Comparison of ENCODE assay signal across 8 mouse cellular contexts in the genomic region with DNA sequence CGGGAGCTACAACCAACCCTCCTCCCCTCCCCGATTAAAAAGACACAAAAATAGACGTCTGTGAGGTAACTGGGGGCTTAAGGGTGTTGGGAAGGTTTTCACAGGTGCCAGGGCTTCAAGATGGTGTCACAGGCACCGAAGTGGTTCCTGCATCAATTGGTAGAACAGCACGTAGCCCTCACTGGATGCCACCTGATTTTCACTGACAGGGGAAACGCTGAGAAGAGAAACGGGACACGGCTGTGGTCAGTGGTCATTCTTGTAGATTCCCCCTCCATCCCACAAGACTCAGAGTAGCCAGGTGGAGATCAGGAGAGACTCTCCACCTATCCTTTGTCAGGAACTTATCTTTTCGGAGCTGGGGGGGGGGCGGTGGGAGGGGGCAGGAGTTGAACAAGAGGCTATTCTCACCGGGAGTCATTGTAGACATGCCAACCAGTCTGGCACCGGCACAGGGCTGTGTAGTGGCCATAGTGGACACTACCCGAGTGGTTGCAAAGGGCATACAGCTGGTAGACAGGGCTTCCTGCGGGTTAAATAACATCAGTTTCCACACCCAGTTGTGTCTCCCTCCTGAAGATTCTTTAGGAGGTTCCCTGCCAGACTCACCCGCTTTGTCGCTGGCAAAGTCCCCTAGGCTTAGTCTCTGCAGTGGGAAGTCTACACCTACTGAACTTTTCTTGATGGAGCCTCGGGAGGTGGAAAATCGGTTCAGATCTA. TPM values are rescaled to one million over a fixed set of nuclear protein-coding genes. Genes with fewer than 3 reads are reported as not detected.
DNase-seq lines count a peak whose midpoint lies in the region; ATAC-seq lines count a peak whose summit lies in the region.

No protein-coding gene starts in this region.

- DNase-seq in cerebellum, adult 11-12 months, result peak; percentile 52
- no peak for DNase-seq in cerebellum, adult 11 months
- DNase-seq in kidney, postnatal 4 days, result no peak
- DNase-seq in embryonic facial prominence, embryonic 11.5 days (ENCODE audit: low spot score), result no peak
- no peak for DNase-seq in liver, embryonic 13.5 days
- no peak for DNase-seq in MN1 (ENCODE audit: low spot score)
- no peak for DNase-seq in frontal cortex, postnatal 36 days (ENCODE audit: low spot score in 2 of 2)

- peaks cover 29% of the 10 kb centered on the region for H3K4me1 ChIP-seq in kidney, embryonic 16.5 days (ENCODE audit: insufficient read depth, low read length)
- H3K4me1 ChIP-seq in embryonic facial prominence, embryonic 11.5 days (ENCODE audit: control insufficient read depth, insufficient read depth, low read length), result peaks cover 6% of the 10 kb centered on the region; the same call in 1 of the 2 replicates
- H3K4me1 ChIP-seq in liver, embryonic 13.5 days (replicated peaks), result peaks cover 79% of the 10 kb centered on the region

- no peak for ATAC-seq in kidney, embryonic 16.5 days (ENCODE audit: low FRiP score, low TSS enrichment)
- ATAC-seq in embryonic facial prominence, embryonic 11.5 days (replicated peaks; ENCODE audit: insufficient number of reproducible peaks, low FRiP score, low TSS enrichment, low read depth), result no peak
- no peak for ATAC-seq in liver, embryonic 13.5 days (ENCODE audit: low read depth)

- H3K9me3 ChIP-seq in kidney, embryonic 16.5 days (ENCODE audit: low read length), result no peaks in the 10 kb centered on the region
- H3K9me3 ChIP-seq in embryonic facial prominence, embryonic 11.5 days (replicated peaks; ENCODE audit: control insufficient read depth, low read length), result no peaks in the 10 kb centered on the region
- no peaks in the 10 kb centered on the region for H3K9me3 ChIP-seq in liver, embryonic 13.5 days (replicated peaks)

- peaks cover 52% of the 10 kb centered on the region for H3K36me3 ChIP-seq in kidney, embryonic 16.5 days (ENCODE audit: insufficient read depth, low read length)
- no peaks in the 10 kb centered on the region for H3K36me3 ChIP-seq in embryonic facial prominence, embryonic 11.5 days (replicated peaks; ENCODE audit: control insufficient read depth, insufficient read depth, low read depth, low read length)
- peaks cover 68% of the 10 kb centered on the region for H3K36me3 ChIP-seq in liver, embryonic 13.5 days

- peak overlapping the region; percentile 93 for H3K27ac ChIP-seq in kidney, embryonic 16.5 days (ENCODE audit: low read length)
- no peak overlapping the region for H3K27ac ChIP-seq in embryonic facial prominence, embryonic 11.5 days (replicated peaks; ENCODE audit: low read depth, low read length)
- peak overlapping the region; percentile 100 for H3K27ac ChIP-seq in liver, embryonic 13.5 days

- H3K4me2 ChIP-seq in kidney, embryonic 16.5 days (replicated peaks; ENCODE audit: low read depth, low read length), result peak overlapping the region; percentile 80
- no peak overlapping the region; the same call in 1 of the 2 replicates for H3K4me2 ChIP-seq in embryonic facial prominence, embryonic 11.5 days (ENCODE audit: low read depth, low read length)
- H3K4me2 ChIP-seq in liver, embryonic 13.5 days, result peak overlapping the region; percentile 90

- 79% methylated on average over 18 of the region's 18 CpGs for WGBS in kidney, embryonic 16.5 days
- WGBS in embryonic facial prominence, embryonic 11.5 days, result 82% methylated on average over 18 of the region's 18 CpGs
- 65% methylated on average over 18 of the region's 18 CpGs for WGBS in liver, embryonic 13.5 days (ENCODE audit: insufficient replicate concordance)

- H3K4me3 ChIP-seq in kidney, embryonic 16.5 days (ENCODE audit: low read length), result peak overlapping the region; percentile 80
- peak overlapping the region; percentile 47; the same call in 1 of the 2 replicates for H3K4me3 ChIP-seq in embryonic facial prominence, embryonic 11.5 days (ENCODE audit: low read depth, low read length)
- peak overlapping the region; percentile 90 for H3K4me3 ChIP-seq in liver, embryonic 13.5 days (replicated peaks)

- no peaks in the 10 kb centered on the region for H3K27me3 ChIP-seq in kidney, embryonic 16.5 days (ENCODE audit: insufficient read depth, low read length)
- no peaks in the 10 kb centered on the region for H3K27me3 ChIP-seq in embryonic facial prominence, embryonic 11.5 days (ENCODE audit: control insufficient read depth, insufficient read depth, low read length)
- H3K27me3 ChIP-seq in liver, embryonic 13.5 days, result no peaks in the 10 kb centered on the region

- H3K9ac ChIP-seq in kidney, embryonic 16.5 days (replicated peaks; ENCODE audit: low read length), result peak overlapping the region; percentile 73
- H3K9ac ChIP-seq in embryonic facial prominence, embryonic 11.5 days (replicated peaks; ENCODE audit: low read length), result no peak overlapping the region
- peak overlapping the region; percentile 99 for H3K9ac ChIP-seq in liver, embryonic 13.5 days

RNA-seq across cellular contexts. Expression of a gene that starts 1.3 kb away (rescaled TPM):
- 69.2 and 77.2 TPM in 2 replicates for polyA plus RNA-seq in kidney, embryonic 16.5 days (2015; fragmentation: Nextera tagmentation; extraction: Ambion mirVana)
- 58.3 and 59.8 TPM in 2 replicates for polyA plus RNA-seq in embryonic facial prominence, embryonic 11.5 days (2014; fragmentation: Nextera tagmentation; extraction: Ambion mirVana)
- polyA plus RNA-seq in liver, embryonic 13.5 days (2015; fragmentation: Nextera tagmentation; extraction: Ambion mirVana), result 174 and 175 TPM in 2 replicates

RNA-seq across cellular contexts. Expression of a gene that starts 5.5 kb away (rescaled TPM):
- polyA plus RNA-seq in kidney, embryonic 16.5 days (2015; fragmentation: Nextera tagmentation; extraction: Ambion mirVana), result 101 and 103 TPM in 2 replicates
- 96.1 and 102 TPM in 2 replicates for polyA plus RNA-seq in embryonic facial prominence, embryonic 11.5 days (2014; fragmentation: Nextera tagmentation; extraction: Ambion mirVana)
- polyA plus RNA-seq in liver, embryonic 13.5 days (2015; fragmentation: Nextera tagmentation; extraction: Ambion mirVana), result 25.8 and 26.7 TPM in 2 replicates

RNA-seq across cellular contexts. Expression of a gene that starts 12.1 kb away (rescaled TPM):
- 92.2 and 99.1 TPM in 2 replicates for polyA plus RNA-seq in kidney, embryonic 16.5 days (2015; fragmentation: Nextera tagmentation; extraction: Ambion mirVana)
- polyA plus RNA-seq in embryonic facial prominence, embryonic 11.5 days (2014; fragmentation: Nextera tagmentation; extraction: Ambion mirVana), result 56.8 and 60.5 TPM in 2 replicates
- polyA plus RNA-seq in liver, embryonic 13.5 days (2015; fragmentation: Nextera tagmentation; extraction: Ambion mirVana), result 24.9 and 26.5 TPM in 2 replicates

RNA-seq across cellular contexts. Expression of a gene that starts 12.6 kb away (rescaled TPM):
- polyA plus RNA-seq in kidney, embryonic 16.5 days (2015; fragmentation: Nextera tagmentation; extraction: Ambion mirVana), result 102 and 111 TPM in 2 replicates
- 109 and 114 TPM in 2 replicates for polyA plus RNA-seq in embryonic facial prominence, embryonic 11.5 days (2014; fragmentation: Nextera tagmentation; extraction: Ambion mirVana)
- polyA plus RNA-seq in liver, embryonic 13.5 days (2015; fragmentation: Nextera tagmentation; extraction: Ambion mirVana), result 53.3 and 57.1 TPM in 2 replicates

RNA-seq across cellular contexts. Expression of a gene that starts 31.1 kb away (rescaled TPM):
- 311 and 368 TPM in 2 replicates for polyA plus RNA-seq in kidney, embryonic 16.5 days (2015; fragmentation: Nextera tagmentation; extraction: Ambion mirVana)
- polyA plus RNA-seq in embryonic facial prominence, embryonic 11.5 days (2014; fragmentation: Nextera tagmentation; extraction: Ambion mirVana), result 266 and 272 TPM in 2 replicates
- 152 and 167 TPM in 2 replicates for polyA plus RNA-seq in liver, embryonic 13.5 days (2015; fragmentation: Nextera tagmentation; extraction: Ambion mirVana)
